Mouse (Mus musculus): ENCODE results near the gene Fam110a. TPM values are rescaled to one million over a fixed set of nuclear protein-coding genes. Genes with fewer than 3 reads are reported as not detected.

Fam110a gene
- 10.3 and 10.9 TPM in 2 replicates for polyA plus RNA-seq (2016; fragmentation: Nextera tagmentation; extraction: Ambion mirVana)

GRCm38 (mm10) chr2:151979470-151980354 is at the start of gene Fam110a:
TSS of gene Fam110a (minus strand) at chr2:151980219.
- no peaks in the 10 kb centered on the region for H3K36me3 ChIP-seq
- no peaks in the 10 kb centered on the region for H3K9me3 ChIP-seq (replicated peaks)
- peaks cover 26% of the 10 kb centered on the region for H3K4me1 ChIP-seq (replicated peaks)
- H3K4me2 ChIP-seq = peak within 1 kb of the TSS; percentile 79
- no peak within 1 kb of the TSS for H3K27ac ChIP-seq (ENCODE audit: poor library complexity, severe bottlenecking)
- peak within 1 kb of the TSS; percentile 72 for H3K4me3 ChIP-seq
- peaks cover 16% of the 10 kb centered on the region for H3K27me3 ChIP-seq (replicated peaks)
- H3K9ac ChIP-seq = peak within 1 kb of the TSS; percentile 80
- 1% methylated on average over 46 of the region's 46 CpGs for WGBS
- ATAC-seq (ENCODE audit: insufficient number of reproducible peaks, low FRiP score) = peak; percentile 89

GRCm38 (mm10) chr2:152029252-152030082 is 49.4 kb upstream of the Fam110a start:
- Histone ChIP-seq H3K36me3 (no peaks in the 10 kb centered on the region), H3K4me2 (peak overlapping the region; percentile 94), H3K9ac (peak overlapping the region; percentile 59), H3K4me1 (replicated peaks) (peaks cover 4% of the 10 kb centered on the region; the same call in 1 of the 2 replicates), H3K4me3 (peak overlapping the region; percentile 67), H3K27ac (ENCODE audit: poor library complexity, severe bottlenecking) (no peak overlapping the region), H3K27me3 (replicated peaks) (peaks cover 81% of the 10 kb centered on the region), H3K9me3 (replicated peaks) (no peaks in the 10 kb centered on the region)
- under 1% methylated on average over 54 of the region's 54 CpGs for WGBS
- peak; percentile 91 for ATAC-seq (ENCODE audit: insufficient number of reproducible peaks, low FRiP score)

- H3K27ac ChIP-seq (ENCODE audit: poor library complexity, severe bottlenecking) = no peak overlapping the region
- WGBS = 32% methylated on average over 11 of the region's 11 CpGs
These were observed 44.9 kb upstream of the Fam110a start for GRCm38 (mm10) chr2:152024883-152025422.

DNA sequence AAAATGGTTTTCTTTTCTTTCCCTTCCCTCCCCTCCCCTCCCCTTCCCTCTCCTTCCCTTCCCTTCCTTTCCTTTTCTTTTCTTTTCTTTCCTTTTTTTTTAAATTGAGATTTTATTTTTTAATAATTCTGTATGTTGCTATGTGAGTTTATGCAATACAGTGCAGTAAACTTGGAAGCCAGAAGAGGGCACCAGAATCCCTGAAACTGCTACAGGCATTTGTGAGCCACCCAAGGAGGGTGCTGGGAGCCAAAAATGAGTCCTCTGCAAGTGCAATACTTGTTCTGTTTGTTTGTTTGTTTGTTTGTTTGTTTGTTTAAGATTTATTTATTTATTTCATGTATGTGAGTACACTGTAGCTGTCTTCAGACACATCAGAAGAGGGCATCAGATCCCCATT is 42.0 kb upstream of the Fam110a start:
- no peak overlapping the region for H3K4me3 ChIP-seq
- peaks cover 4% of the 10 kb centered on the region; the same call in 1 of the 2 replicates for H3K4me1 ChIP-seq (replicated peaks)
- no peaks in the 10 kb centered on the region for H3K36me3 ChIP-seq
- peaks cover 22% of the 10 kb centered on the region for H3K27me3 ChIP-seq (replicated peaks)
- H3K4me2 ChIP-seq = no peak overlapping the region
- ATAC-seq (ENCODE audit: insufficient number of reproducible peaks, low FRiP score) = no peak
- no peak overlapping the region for H3K27ac ChIP-seq (ENCODE audit: poor library complexity, severe bottlenecking)
- no peak overlapping the region for H3K9ac ChIP-seq
- H3K9me3 ChIP-seq (replicated peaks) = no peaks in the 10 kb centered on the region; the same call in 1 of the 2 replicates

More at GRCm38 (mm10) chr2:152024883-152025422, 44.9 kb upstream of the Fam110a start:
- ATAC-seq (ENCODE audit: insufficient number of reproducible peaks, low FRiP score) = no peak
- Histone ChIP-seq H3K36me3 (no peaks in the 10 kb centered on the region), H3K27me3 (replicated peaks) (peaks cover 45% of the 10 kb centered on the region), H3K4me2 (no peak overlapping the region), H3K4me1 (replicated peaks) (peaks cover 4% of the 10 kb centered on the region; the same call in 1 of the 2 replicates), H3K4me3 (no peak overlapping the region), H3K9me3 (replicated peaks) (no peaks in the 10 kb centered on the region; the same call in 1 of the 2 replicates), H3K9ac (no peak overlapping the region)

DNA sequence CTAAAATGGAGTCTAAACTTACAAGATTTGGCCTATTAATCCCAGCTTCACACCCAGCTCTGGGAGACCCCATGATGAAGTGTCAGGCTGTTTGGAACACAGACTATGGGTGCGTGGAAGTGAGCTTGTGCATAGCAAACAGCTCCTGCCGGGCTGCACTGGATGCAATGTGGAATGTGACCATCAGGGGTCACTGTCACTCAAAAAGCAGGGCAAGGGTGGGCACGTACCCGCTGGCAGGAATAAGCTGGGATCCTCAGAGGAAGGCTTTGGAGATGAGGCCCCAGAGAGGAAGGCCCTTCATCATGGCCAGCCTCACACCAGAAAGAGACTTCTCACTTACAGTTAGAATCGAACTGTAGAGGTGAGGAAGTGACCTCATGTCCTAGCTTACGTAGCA is 40.2 kb upstream of the Fam110a start:
- no peak for ATAC-seq (ENCODE audit: insufficient number of reproducible peaks, low FRiP score)
- Histone ChIP-seq H3K9ac (no peak overlapping the region), H3K9me3 (replicated peaks) (no peaks in the 10 kb centered on the region; the same call in 1 of the 2 replicates), H3K36me3 (no peaks in the 10 kb centered on the region), H3K27ac (ENCODE audit: poor library complexity, severe bottlenecking) (no peak overlapping the region), H3K4me2 (no peak overlapping the region), H3K4me3 (no peak overlapping the region), H3K27me3 (replicated peaks) (peaks cover 7% of the 10 kb centered on the region), H3K4me1 (replicated peaks) (peaks cover 6% of the 10 kb centered on the region; the same call in 1 of the 2 replicates)
- 26% methylated on average over 6 of the region's 6 CpGs for WGBS

DNA sequence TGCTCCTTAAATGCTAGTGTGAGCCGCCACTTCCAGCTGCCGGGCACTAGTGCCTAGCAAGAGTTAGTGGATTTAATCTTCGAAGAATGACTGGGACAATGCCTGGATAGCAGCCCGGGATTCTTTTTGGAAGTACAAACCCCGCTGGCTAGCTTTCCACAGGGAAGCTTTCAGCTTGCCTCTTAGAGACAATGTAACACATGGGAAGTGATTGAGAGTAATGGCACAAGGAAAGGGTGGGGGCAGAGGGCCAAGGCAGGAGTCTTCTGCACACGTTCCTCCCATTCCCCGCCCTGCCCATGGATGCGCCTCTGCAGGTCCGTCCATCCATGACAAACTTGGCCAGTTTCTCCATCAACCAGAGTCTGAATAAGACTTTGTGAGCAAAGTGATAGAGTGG is 36.6 kb upstream of the Fam110a start:
- peaks cover 3% of the 10 kb centered on the region; the same call in 1 of the 2 replicates for H3K27me3 ChIP-seq (replicated peaks)
- no peak overlapping the region for H3K9ac ChIP-seq
- no peak overlapping the region for H3K4me3 ChIP-seq
- ATAC-seq (ENCODE audit: insufficient number of reproducible peaks, low FRiP score) = no peak
- H3K36me3 ChIP-seq = no peaks in the 10 kb centered on the region
- H3K9me3 ChIP-seq (replicated peaks) = no peaks in the 10 kb centered on the region
- no peak overlapping the region for H3K27ac ChIP-seq (ENCODE audit: poor library complexity, severe bottlenecking)
- H3K4me2 ChIP-seq = no peak overlapping the region
- H3K4me1 ChIP-seq (replicated peaks) = 0 out of 2 replicates have a peak, but pooled peaks cover 3% of the 10 kb centered on the region
- 82% methylated on average over 9 of the region's 9 CpGs for WGBS

- Histone ChIP-seq H3K36me3 (no peaks in the 10 kb centered on the region), H3K4me3 (no peak overlapping the region), H3K9ac (no peak overlapping the region), H3K27me3 (replicated peaks) (peaks cover 3% of the 10 kb centered on the region; the same call in 1 of the 2 replicates), H3K4me1 (replicated peaks) (0 out of 2 replicates have a peak, but pooled peaks cover 3% of the 10 kb centered on the region), H3K27ac (ENCODE audit: poor library complexity, severe bottlenecking) (no peak overlapping the region), H3K9me3 (replicated peaks) (no peaks in the 10 kb centered on the region), H3K4me2 (no peak overlapping the region)
- WGBS = 41% methylated on average over 4 of the region's 4 CpGs
- no peak for ATAC-seq (ENCODE audit: insufficient number of reproducible peaks, low FRiP score)
These were observed 36.0 kb upstream of the Fam110a start for GRCm38 (mm10) chr2:152015997-152016396.

DNA sequence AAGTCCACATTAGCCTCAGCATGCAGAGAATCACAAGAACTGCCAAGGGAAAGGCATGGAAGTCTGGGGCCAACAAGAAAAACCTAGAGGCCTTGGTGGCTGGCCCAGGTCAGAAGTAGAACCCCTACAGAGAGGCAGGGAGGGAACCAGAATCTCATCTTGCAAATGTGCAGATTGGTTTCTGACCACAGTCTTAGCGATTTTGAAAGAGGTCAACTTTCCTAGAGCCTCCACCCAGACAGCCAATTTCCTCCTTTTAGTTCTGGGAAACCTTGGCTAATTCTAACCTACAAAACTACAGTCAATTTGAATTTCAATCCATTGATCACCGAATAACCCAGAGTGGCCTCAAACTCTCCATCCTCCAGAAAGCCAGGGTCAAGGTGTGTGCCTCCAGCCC is 32.7 kb upstream of the Fam110a start:
- H3K9ac ChIP-seq = no peak overlapping the region
- H3K4me2 ChIP-seq = no peak overlapping the region
- no peaks in the 10 kb centered on the region for H3K36me3 ChIP-seq
- H3K9me3 ChIP-seq (replicated peaks) = no peaks in the 10 kb centered on the region
- peaks cover 9% of the 10 kb centered on the region; the same call in 1 of the 2 replicates for H3K27me3 ChIP-seq (replicated peaks)
- 55% methylated on average over 2 of the region's 2 CpGs for WGBS
- H3K4me1 ChIP-seq (replicated peaks) = 0 out of 2 replicates have a peak, but pooled peaks cover 3% of the 10 kb centered on the region
- no peak overlapping the region for H3K4me3 ChIP-seq
- no peak for ATAC-seq (ENCODE audit: insufficient number of reproducible peaks, low FRiP score)
- H3K27ac ChIP-seq (ENCODE audit: poor library complexity, severe bottlenecking) = no peak overlapping the region

DNA sequence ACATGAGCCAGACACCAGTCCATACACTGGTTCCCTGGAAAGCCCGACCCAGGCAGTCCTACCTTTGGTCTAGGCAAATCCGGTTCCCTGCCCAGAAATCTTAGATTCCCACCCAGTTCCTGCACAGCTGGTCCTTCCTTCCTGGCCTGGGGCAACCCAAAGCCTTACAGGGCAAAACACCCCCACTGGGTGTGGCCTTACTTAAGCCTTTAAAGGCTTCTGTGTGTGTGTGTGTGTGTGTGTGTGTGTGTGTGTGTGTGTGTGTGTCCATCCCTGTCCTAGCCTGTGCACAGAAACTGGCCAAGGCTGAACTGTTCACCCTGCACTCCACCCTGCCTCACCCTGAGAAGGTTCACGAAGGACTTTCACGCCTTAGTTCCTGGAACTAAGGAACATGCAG is 32.2 kb upstream of the Fam110a start:
- WGBS = 68% methylated on average over 4 of the region's 4 CpGs
- 0 out of 2 replicates have a peak, but pooled peaks cover 3% of the 10 kb centered on the region for H3K4me1 ChIP-seq (replicated peaks)
- H3K27ac ChIP-seq (ENCODE audit: poor library complexity, severe bottlenecking) = no peak overlapping the region
- ATAC-seq (ENCODE audit: insufficient number of reproducible peaks, low FRiP score) = no peak
- no peak overlapping the region for H3K4me2 ChIP-seq
- no peaks in the 10 kb centered on the region for H3K9me3 ChIP-seq (replicated peaks)
- peaks cover 14% of the 10 kb centered on the region; the same call in 1 of the 2 replicates for H3K27me3 ChIP-seq (replicated peaks)
- H3K4me3 ChIP-seq = no peak overlapping the region
- H3K36me3 ChIP-seq = no peaks in the 10 kb centered on the region
- no peak overlapping the region for H3K9ac ChIP-seq

DNA sequence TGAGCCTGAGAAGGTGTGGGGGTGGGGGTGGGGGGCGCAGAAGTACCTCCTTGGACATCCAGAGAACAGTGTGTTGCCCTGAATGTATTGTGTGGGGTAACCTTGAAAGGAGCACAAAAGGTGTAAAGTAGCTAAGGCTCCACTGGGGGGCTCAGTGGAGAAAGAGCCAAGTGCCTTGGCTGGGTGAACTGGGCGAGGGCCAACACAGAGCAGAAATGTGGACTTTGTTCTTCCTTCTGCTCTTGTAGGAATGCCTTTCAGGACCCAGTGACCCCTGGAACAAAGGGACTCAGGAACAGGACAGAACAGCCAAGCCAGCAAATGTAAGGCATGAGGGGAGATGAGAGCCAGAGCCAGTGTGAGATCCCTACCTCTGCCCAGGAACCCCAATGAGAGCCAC is 31.7 kb upstream of the Fam110a start:
- WGBS = 44% methylated on average over 2 of the region's 2 CpGs
- Histone ChIP-seq H3K4me2 (no peak overlapping the region), H3K9ac (no peak overlapping the region), H3K27me3 (replicated peaks) (peaks cover 14% of the 10 kb centered on the region; the same call in 1 of the 2 replicates), H3K9me3 (replicated peaks) (no peaks in the 10 kb centered on the region), H3K4me3 (no peak overlapping the region), H3K36me3 (no peaks in the 10 kb centered on the region), H3K27ac (ENCODE audit: poor library complexity, severe bottlenecking) (no peak overlapping the region), H3K4me1 (replicated peaks) (0 out of 2 replicates have a peak, but pooled peaks cover 3% of the 10 kb centered on the region)
- no peak for ATAC-seq (ENCODE audit: insufficient number of reproducible peaks, low FRiP score)
